Mouse (Mus musculus) testis, adult 2 months (tissue): ENCODE results near the gene D11Wsu47e. TPM values are rescaled to one million over a fixed set of nuclear protein-coding genes. Genes with fewer than 3 reads are reported as not detected.
"Not testable (repeated sequence)": the region's sequence is repeated elsewhere in the genome, so short reads cannot be mapped to it uniquely, and the experiment has no call there.

Experiments
- H3K27ac ChIP-seq: fragments of 200-500 bp; 2 replicates; pipeline ENCODE4 v1.5.1; 2012; ENCODE audit warnings: low read depth, low read length; ENCODE audit not compliant: control insufficient read depth, insufficient read depth
- H3K27me3 ChIP-seq: fragments of 200-500 bp; 2 replicates; pipeline ENCODE4 v1.6.1; 2012; ENCODE audit warnings: mild to moderate bottlenecking, low read length, moderate library complexity; ENCODE audit not compliant: control insufficient read depth, insufficient read depth
- H3K36me3 ChIP-seq: fragments of 200-500 bp; 2 replicates; pipeline ENCODE4 v1.6.1; 2012; ENCODE audit warnings: mild to moderate bottlenecking, low read length; ENCODE audit not compliant: control insufficient read depth, insufficient read depth
- H3K4me1 ChIP-seq: fragments of 200-500 bp; 2 replicates; pipeline ENCODE4 v1.6.1; 2012; ENCODE audit warnings: low read length; ENCODE audit not compliant: control insufficient read depth, insufficient read depth
- H3K4me3 ChIP-seq: fragments of 200-500 bp; 2 replicates; pipeline ENCODE4 v1.5.1; 2012; ENCODE audit warnings: low read depth, mild to moderate bottlenecking, low read length, moderate library complexity, mixed read lengths; ENCODE audit not compliant: control insufficient read depth
- CTCF ChIP-seq: fragments of 200-500 bp; IDR thresholded peaks from 2 replicates; pipeline ENCODE4 v1.5.1; 2012; ENCODE audit warnings: low read depth, mild to moderate bottlenecking, inconsistent platforms, low read length, moderate library complexity; ENCODE audit not compliant: control insufficient read depth, insufficient read depth, insufficient replicate concordance
- POLR2A ChIP-seq: fragments of 200-500 bp; IDR thresholded peaks from 2 replicates; pipeline ENCODE4 v1.6.1; 2012; ENCODE audit warnings: low read depth, mild to moderate bottlenecking, inconsistent platforms, low read length, moderate library complexity; ENCODE audit not compliant: control insufficient read depth
- polyA plus RNA-seq: library from polyadenylated mRNA; depleted of rRNA; stranded (reverse); fragments of >200 nt; gene quantifications from 2 replicates; pipeline ENCODE4 v1.2.3, GENCODE M21; 2012

Gene D11Wsu47e
- polyA plus RNA-seq, 1 experiment: 236 TPM

DNA sequence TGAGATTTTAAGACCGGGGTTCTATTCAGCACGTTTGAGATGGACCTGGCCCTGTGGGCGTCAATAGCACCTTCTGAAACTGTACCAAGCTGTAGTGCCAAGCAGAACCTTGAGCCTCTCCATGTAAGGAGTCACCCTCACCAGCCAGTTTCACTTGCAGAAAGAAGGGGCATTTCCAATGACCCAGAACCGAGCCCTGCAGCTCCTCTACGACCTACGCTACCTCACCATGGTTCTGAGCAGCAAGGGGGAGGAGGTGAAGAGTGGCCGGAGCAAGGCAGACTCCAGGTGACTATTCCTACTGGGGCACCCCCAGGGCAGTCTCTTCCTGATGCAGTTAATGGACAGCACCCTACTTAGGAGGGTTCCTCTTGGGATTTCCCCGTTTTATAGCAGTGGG lies 25.9 kb upstream of the D11Wsu47e start:
- Histone ChIP-seq H3K4me3 (no peak overlapping the region), H3K27me3 (no peaks in the 10 kb centered on the region), H3K27ac (no peak overlapping the region), H3K4me1 (no peaks in the 10 kb centered on the region), H3K36me3 (peaks cover 2% of the 10 kb centered on the region; the same call in 1 of the 2 replicates)
- no peak for TF ChIP-seq CTCF
- no peak for TF ChIP-seq POLR2A

DNA sequence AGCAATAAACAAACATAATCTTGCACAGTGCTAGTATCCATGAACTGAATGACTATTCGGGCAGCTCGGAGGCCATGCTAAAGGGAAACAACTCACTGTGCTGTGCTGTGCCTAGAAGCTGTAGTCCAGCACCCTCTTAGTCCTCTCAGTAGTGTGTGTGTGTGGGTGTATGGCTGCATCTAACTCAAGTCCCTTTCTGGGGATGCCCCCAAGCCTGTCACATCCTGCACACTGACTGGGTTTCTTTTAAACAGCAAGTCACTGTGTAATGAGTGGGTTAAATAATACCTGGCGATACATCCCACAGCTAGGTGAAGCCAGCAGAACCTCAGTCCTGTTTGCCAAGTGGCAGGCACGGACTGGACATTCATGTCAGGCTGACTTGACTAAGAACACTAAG lies 25.4 kb upstream of the D11Wsu47e start:
- no peak overlapping the region for H3K27ac ChIP-seq
- no peak overlapping the region for H3K4me3 ChIP-seq
- H3K27me3 ChIP-seq: no peaks in the 10 kb centered on the region
- no peak for TF ChIP-seq POLR2A
- no peak for TF ChIP-seq CTCF
- no peaks in the 10 kb centered on the region for H3K4me1 ChIP-seq
- peaks cover 2% of the 10 kb centered on the region; the same call in 1 of the 2 replicates for H3K36me3 ChIP-seq

DNA sequence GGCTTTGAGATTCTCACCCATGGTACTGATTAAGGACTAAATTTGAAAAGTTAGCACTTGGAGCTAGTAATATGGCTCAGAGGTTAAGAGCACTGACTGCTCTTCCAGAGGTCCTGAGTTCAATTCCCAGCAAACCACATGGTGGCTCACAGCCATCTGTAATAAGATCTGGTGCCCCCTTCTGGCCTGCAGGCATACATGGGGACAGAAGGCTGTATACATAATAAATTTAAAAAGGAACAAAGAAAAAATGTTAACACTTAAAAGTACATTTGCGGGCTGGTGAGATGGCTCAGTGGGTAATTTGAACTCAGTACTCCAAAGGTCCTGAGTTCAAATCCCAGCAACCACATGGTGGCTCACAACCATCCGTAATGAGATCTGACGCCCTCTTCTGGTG lies 24.0 kb upstream of the D11Wsu47e start:
- H3K27me3 ChIP-seq, H3K4me3 ChIP-seq, H3K4me1 ChIP-seq, H3K27ac ChIP-seq, H3K36me3 ChIP-seq: not testable (repeated sequence)

DNA sequence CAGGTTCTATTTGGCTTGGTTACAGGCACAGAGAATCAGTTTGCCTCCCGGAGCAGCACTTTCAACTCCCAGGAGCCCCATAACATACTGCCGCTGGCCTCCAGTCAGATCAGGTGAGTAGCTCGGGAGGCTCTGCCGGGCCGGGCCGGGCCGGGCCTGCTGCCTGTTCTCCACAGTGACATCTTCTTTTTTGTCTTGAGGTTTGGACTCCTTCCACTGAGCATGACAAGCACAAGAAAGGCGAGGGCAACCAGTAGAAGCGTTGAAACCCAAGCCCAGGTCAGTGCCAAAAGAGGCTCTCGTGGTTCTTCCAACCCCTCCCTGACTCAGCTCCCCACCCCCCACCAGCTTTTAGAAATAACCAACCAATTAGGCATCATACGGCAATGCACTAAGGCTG lies 23.3 kb upstream of the D11Wsu47e start:
- TF ChIP-seq POLR2A: no peak
- TF ChIP-seq CTCF: no peak
- no peak overlapping the region for H3K4me3 ChIP-seq
- H3K36me3 ChIP-seq: peaks cover 2% of the 10 kb centered on the region; the same call in 1 of the 2 replicates
- no peaks in the 10 kb centered on the region for H3K4me1 ChIP-seq
- H3K27me3 ChIP-seq: no peaks in the 10 kb centered on the region
- no peak overlapping the region for H3K27ac ChIP-seq

DNA sequence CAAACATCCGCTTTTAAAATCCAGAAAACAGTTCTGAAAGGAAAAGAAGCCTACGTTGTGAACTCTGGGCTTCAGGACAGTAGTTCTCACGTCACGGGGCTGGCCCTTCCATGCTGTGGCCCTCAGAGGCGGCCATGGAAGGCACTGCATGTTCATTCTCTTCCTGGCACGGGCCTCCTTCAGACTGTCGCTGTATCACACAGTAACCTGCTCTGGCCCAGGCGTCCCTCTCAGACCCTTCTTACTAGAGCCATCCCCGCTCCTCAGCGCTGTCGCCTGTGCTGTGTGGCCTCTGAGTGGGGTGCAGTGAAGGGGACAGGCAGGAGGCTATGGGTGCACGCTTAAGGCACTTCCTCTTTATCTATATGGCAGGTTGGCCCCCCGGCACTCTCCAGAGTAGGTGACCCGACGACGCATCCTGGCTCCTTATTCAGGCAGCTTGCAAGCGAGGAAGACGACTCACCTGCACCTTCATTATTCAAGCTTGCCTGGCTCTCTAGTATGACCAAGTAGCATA lies 22.3 kb upstream of the D11Wsu47e start:
- TF ChIP-seq CTCF: no peak
- no peak for TF ChIP-seq POLR2A
- no peak overlapping the region for H3K27ac ChIP-seq
- peaks cover 5% of the 10 kb centered on the region for H3K36me3 ChIP-seq
- peaks cover 3% of the 10 kb centered on the region for H3K4me1 ChIP-seq
- H3K27me3 ChIP-seq: no peaks in the 10 kb centered on the region
- H3K4me3 ChIP-seq: no peak overlapping the region

DNA sequence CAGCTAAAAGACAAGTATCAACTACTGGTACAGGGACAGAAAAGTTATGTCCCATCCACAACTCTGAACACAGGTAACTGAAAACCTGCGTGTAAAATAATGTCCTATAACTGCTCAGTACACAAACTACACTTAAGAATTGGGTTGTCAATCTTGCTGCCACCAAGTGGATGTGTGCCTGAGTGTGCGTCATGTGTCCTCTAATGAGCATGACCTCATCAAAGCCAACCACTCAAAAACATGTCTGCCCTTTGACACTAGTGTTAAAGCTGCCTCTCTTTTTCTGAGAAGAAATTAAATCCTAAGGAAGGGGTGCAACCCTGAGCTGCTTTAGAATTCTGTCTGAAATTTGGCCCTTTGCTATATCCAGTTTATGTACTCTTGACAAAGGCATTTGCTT lies 19.9 kb upstream of the D11Wsu47e start:
- TF ChIP-seq POLR2A (no peak), CTCF (no peak)
- peaks cover 3% of the 10 kb centered on the region for H3K4me1 ChIP-seq
- no peak overlapping the region for H3K4me3 ChIP-seq
- H3K36me3 ChIP-seq: peaks cover 5% of the 10 kb centered on the region
- H3K27me3 ChIP-seq: no peaks in the 10 kb centered on the region
- no peak overlapping the region for H3K27ac ChIP-seq

DNA sequence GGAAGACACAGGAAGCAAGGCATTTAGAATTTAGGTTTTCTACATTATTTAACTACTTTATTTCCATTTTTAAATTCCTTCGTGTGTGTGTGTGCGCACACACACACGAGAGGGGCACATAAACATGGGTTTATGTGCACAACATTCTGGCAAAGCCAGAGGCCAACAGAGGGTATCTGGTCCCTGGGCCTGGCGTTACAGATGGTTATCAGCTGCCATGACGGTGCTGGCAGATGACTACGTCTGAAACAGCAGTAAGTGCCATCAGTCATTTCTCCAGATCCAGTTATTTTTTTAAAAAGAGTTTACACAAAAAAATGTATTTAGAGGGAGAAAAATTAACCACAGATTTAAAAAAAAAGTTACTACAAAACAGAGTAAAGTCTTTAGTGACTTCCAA lies 18.0 kb upstream of the D11Wsu47e start:
- Histone ChIP-seq H3K4me1 (peaks cover 3% of the 10 kb centered on the region), H3K27ac (no peak overlapping the region), H3K27me3 (no peaks in the 10 kb centered on the region), H3K36me3 (peaks cover 4% of the 10 kb centered on the region), H3K4me3 (peak overlapping the region; percentile 32)
- no peak for TF ChIP-seq CTCF
- TF ChIP-seq POLR2A: no peak

DNA sequence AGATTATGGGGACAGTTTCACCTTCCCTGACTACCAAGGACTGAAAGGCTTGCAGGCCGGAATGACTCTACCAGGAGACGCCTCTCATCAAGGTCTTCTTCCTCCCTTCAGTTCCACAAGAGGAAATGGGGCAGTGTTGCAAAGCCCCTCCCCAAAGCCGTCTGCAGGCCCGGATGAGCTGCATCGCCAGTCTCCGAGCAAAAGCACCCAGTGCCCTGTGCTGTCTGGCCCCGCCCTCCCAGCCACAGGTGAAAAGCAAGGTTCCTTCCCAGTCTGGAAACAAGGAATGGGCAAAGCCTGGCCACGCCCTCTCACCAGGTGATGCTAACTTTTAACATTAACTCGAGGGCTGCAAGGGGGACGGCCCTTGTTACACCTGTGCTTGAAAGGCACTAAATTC lies 17.6 kb upstream of the D11Wsu47e start:
- no peaks in the 10 kb centered on the region for H3K27me3 ChIP-seq
- H3K4me1 ChIP-seq: peaks cover 3% of the 10 kb centered on the region
- TF ChIP-seq CTCF: no peak
- TF ChIP-seq POLR2A: no peak
- H3K4me3 ChIP-seq: peak overlapping the region; percentile 75
- H3K27ac ChIP-seq: no peak overlapping the region
- H3K36me3 ChIP-seq: peaks cover 4% of the 10 kb centered on the region
